Mouse (Mus musculus) lung, postnatal 0 days (tissue): Measurements from ENCODE around the gene Gm7247.

Experiments used
- CTCF ChIP-seq: IDR thresholded peaks from 2 replicates; pipeline ENCODE4 v1.5.1; 2016; ENCODE audit warnings: antibody characterized with exemption, mild to moderate bottlenecking
- EP300 ChIP-seq: IDR thresholded peaks from 2 replicates; pipeline ENCODE4 v1.6.1; 2016; ENCODE audit warnings: antibody characterized with exemption, mild to moderate bottlenecking, control low read depth

DNA sequence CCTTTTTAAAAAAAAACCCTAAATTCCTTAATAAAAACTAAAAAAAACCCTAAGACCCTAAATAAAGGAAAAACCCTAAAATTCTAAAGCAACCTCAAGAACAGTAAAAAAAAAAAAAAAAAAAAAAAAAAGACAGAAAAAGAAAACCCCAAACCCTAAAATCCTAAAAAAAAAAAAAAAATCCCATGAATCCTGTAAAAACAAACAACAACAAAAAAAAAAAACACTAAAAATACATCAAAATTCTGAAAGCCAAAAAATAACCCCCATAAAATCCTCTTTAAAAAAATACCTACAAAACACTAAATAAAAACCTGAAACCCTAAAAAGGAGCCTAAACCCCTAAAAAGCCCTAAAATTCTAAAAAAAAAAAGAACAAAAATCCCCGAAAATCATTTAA is 135.4 kb downstream of the Gm7247 start:
- TF ChIP-seq EP300, result no peak
- TF ChIP-seq CTCF, result no peak
